Mouse (Mus musculus) liver, adult 2 months (tissue): ENCODE results near the gene 1700029H14Rik.

Source experiments
- CTCF ChIP-seq: fragments of 200-500 bp; IDR thresholded peaks from 2 replicates; pipeline ENCODE4 v1.5.1; 2011; ENCODE audit warnings: low read depth, low read length, control low read depth
- POLR2A ChIP-seq: fragments of 200-500 bp; IDR thresholded peaks from 2 replicates; pipeline ENCODE4 v1.6.1; 2011; ENCODE audit warnings: low read length, control low read depth; ENCODE audit not compliant: insufficient read depth; ENCODE audit errors: extremely low read depth

- TF ChIP-seq CTCF (no peak), POLR2A (no peak)
These were observed 29.0 kb upstream of the 1700029H14Rik start for GRCm38 (mm10) chr8:13591246-13591645.
